Mouse (Mus musculus): ENCODE data around the gene Pde4a. TPM values are rescaled to one million over a fixed set of nuclear protein-coding genes. Genes with fewer than 3 reads are reported as not detected.
A peak's percentile ranks its signal among the peaks of the same experiment; 100 is the strongest.
"Not testable (repeated sequence)": the region's sequence is repeated elsewhere in the genome, so short reads cannot be mapped to it uniquely, and the experiment has no call there.

Gene Pde4a
- total RNA-seq, 2 experiments from 2014 or later = 6.2 to 13.3 TPM

DNA sequence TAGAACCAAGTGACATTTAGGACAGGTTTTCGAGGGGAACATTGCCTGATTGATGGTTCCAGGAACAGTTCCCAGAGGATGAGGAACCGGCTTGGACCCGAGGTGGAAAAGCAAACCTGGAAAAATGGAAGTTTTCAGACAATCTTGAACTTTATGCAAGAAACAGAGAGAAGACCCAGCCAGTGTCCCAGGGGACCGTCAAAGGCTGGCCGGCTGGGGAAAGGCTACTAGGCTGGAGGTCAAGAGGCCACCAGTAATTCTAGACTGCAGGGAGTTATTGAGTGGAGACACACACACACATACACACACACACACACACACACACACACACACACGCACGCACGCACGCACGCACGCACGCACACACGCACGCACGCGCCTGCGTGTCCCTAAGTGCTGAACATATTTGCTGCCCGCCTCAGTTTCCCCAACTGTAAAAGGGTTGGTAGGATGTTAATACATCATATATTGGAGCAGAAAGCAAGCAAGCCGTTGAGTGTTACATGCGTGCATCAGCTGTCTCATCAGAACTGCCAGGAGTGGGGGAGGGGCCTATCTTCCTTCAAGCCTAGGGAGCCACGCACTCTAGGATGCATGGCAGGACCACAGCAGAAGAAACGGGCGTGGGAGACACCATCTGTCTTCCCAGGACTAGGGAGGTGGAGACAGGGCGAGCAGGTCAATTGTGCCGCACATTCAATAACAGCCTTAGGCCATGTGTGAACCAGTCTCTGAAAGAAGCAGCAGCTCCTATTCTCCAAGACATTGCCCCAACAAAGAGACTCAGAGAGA lies 50.7 kb downstream of the Pde4a start:
- DNase-seq (ENCODE audit: low spot score in 2 of 2) = no peak

DNA sequence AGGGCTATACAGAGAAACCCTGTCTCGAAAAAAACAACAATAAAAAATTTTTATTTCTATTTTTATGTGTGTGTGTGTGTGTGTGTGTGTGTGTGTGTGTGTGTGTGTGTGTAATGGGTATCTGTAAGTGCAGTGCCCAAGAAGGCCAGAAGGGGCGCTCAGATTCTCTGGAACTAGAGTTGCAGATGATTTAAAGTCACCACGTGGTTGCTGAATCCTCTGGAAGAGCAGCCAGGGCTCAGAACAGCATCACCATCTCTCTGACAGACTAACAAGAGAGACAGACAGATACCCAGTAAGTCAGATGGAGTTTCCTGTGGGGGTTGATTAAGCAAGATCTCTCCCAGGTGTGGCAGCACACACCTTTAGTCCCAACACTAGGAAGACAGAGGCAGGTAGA lies 54.3 kb downstream of the Pde4a start:
- DNase-seq (ENCODE audit: low spot score in 2 of 2) = no peak

DNA sequence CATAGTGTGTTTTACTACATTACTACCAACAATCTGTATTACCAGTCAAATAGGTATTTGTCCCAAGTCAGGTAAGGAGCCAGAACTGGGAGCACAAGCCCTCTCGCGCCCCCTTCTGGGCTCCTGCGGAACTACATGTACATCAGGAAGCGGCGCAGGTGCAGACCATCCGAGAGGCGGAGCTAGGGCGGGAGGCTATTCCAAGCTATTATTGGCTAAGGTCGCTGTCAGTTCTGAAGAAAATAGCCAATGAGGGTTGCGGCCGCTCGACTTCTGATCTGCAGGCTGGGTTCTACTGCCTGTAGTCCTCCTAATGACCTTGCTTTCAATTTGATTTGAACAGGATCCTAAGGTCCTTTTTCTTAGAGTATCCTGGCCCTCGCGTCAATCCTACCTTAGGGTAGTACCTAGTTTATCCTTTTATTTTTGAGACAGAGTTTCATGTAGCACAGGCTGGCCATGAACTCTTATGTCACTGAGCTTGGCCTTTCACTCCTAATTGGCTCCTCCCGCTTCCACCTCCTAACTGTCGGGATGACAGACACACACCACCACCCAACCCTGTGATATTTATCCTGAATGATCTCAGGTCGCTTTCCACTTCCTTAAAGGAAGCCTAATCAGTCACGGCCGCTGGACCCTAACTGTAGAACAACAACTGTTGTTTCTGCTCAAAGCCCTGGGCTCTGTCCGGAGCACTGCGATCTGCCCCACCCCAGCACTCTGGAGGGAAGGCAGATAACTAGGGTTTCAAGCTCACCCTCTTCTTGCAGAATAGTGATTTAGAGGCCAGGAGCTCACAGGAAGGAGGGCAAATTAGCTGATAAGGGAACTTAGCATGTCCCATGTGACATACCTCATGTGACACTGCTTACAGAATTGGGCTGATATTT lies 55.2 kb downstream of the Pde4a start:
- peak; percentile 94 to 95 for DNase-seq (ENCODE audit: low spot score in 2 of 2)

DNA sequence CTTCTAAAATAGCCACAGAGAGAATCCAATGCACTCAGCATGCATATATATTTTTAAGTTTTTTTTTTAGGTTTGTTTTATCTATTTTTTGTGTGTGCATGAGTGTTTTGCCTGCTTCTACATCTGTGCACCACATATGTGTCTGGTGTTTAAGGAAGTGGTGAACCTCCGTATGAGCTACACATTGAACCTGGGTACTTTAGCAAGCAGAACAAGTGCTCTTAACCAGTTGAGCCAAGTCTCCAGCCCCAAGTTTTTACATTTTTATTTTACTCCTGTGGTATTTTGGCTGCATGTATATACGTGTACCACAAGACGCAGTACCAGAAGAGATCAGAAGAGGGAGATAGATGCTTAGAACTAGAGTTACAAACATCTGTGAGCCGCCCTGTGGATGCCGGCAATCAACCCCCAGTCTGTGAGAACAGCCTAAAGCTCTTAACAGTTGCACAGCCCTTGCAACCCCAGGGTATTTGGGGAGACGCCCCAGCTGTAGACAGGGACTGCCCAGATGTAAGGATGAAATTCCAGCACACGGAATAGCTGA lies 55.9 kb downstream of the Pde4a start:
- DNase-seq (ENCODE audit: low spot score in 2 of 2) = no peak

DNA sequence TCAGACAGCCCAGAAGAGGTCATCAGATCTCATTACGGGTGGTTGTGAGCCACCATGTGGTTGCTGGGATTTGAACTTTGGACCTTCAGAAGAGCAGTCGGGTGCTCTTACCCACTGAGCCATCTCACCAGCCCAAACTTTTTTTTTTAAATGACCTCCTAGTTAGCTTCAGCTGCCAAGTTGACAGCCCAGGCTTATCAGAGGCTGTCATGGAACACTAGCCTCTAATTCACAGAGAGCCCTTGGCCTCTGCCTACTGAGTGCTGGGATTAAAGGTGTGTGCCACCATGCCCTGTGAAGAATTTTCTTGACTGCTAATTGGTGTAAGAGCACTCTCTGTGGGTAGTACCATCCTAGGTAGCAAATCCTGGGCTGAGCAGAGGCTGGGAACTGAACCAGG lies 58.0 kb downstream of the Pde4a start:
- not testable (repeated sequence) for DNase-seq (ENCODE audit: low spot score in 2 of 2)

DNA sequence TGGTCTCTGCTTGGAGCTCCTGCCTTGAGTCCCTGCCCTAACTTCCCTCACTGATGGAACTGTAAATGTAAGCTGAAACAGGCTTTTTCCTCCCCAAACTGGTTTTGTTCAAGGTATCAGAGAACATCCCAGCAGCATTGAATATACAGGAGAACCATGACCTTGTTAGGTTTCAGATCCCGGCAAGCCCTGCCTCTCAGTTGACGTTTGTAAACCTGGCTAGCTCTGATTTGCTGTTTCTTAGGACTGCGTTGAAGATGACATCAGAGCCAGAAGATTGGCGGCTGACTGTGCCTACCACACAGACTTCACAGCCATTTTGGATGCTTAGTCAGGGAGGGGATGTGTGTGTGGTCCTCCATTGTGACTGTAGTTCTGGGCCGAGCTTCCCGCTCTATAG lies 58.4 kb downstream of the Pde4a start:
- DNase-seq (ENCODE audit: low spot score in 2 of 2) = no peak

DNA sequence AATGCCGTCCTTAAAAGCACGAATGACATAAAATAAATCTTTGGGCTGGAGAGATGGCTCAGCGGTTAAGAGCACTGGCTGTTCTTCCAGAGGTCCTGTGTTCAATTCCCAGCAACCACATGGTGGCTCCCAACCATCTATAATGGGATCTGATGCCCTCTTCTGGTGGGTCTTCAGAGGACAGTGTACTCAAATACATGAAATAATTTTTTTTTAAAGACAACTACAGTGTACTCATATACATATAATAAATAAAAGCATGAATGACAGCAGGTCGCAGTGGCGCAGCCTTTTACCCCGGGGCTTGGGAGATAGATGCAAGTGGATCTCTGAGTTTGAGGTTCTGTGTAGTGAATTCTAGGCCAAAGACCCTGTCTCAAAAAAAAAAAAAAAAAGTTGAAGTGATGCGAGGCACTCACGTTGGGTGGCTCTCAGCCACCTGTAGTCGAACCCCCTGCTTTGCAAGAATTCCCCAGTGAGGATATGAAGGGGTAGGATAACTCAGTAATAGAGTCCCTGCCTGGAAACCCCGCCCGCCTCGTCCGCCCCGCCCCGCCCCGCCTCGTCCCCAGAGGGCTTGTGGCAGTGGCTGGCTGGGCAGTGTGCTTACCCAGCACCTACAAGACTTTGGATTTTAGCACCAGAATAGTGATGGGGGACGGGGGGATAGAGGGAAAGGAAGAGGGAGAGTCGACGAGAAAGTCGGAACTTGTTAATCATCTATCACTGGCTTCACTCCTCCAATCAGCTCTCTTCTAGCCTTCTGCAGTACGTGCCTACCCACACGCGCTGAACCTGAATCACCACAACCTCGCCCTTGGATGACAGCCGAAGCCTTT lies 59.3 kb downstream of the Pde4a start:
- peak in 1 of 2 experiments; percentile 61 for DNase-seq (ENCODE audit: low spot score in 2 of 2)

DNA sequence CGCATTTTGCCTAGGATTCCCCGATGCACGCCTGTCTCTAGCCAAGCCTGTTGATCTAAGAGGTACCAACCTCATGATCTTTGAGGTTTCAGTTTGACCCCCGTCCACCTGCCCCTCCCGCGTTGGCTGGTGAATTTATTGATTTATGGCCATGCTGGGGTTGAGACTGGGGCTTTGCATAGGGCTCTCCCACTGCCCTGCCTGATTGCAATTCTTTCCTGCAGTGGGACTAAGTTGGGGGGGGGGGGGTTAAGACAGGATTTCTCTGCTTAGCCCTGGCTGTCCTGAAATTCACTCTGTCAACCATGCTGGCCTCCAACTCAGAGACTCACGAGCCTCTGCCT lies 59.9 kb downstream of the Pde4a start:
- no peak for DNase-seq (ENCODE audit: low spot score in 2 of 2)

DNA sequence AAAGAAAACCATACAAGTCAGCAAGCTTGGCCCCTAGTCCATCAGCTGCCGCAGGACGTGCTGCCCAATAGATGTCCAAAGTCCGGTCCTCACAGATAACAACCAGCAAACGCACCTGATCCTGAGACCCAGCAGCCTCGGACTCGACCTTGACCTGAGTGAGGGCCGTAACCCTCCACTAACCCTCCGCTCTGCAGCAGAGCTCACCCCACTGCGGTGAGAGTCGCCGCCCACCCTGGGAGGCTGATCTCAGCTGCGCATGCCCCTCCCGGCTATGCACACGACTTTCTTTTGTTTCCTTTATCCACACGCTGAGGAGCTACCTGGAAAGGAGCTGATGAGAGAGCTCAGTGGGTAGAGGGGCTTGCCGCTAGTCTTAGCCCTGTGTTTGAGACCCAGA lies 61.8 kb downstream of the Pde4a start:
- no peak for DNase-seq (ENCODE audit: low spot score in 2 of 2)

DNA sequence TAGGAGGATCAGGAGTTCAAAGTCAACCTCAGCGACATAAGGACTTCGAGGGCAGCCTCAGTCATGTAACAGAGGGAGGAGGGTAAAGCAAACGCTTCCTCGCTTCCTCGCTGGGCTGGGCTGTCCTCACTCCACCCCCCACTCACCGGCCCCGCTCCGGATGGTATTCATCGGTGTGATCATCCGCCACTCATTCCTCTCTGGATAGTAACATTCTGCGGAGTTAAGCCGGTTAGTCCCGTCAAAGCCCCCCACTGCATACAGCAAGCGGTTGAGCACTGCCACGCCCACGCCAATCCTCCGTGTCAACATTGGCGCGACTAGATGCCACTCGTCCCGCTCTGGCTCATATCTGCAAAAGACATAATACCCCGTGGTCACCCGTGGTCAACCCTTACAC lies 66.0 kb downstream of the Pde4a start:
- DNase-seq (ENCODE audit: low spot score in 2 of 2) = no peak

DNA sequence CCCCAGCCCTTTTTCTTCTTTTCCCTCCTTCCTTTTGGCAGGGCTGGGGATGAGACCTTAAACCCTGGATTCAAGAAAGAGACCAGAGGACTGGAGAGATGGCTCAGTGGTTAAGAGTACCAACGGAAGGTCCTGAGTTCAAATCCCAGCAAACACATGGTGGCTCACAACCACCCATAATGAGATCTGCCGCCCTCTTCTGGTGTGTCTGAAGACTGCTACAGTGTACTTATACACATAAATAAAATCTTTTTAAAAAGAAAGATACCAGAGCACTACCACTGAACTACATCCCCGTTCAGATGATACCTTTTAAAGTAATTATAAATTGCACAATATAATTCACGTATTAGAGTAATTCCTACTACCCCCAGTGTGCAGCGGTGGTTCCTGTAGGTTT lies 67.4 kb downstream of the Pde4a start:
- DNase-seq (ENCODE audit: low spot score in 2 of 2) = no peak

DNA sequence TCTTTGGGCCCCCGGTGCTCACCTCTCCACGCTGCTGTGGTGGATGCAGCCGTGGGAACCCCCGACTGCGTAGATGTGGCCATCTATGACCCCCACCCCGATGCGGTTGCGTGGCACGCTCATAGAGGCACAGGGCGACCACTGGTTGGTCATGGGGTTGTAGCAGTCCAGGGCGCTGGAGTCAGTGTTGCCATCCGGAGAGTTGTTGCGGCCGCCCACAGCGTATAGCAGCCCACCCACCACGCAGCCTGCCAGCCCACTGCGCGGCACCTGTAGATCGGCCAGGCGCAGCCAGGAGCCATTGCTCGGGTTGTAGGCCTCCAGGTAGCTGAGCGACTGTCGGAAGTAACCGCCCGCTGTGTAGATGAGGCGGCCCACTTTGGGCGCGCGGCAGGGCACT lies 67.9 kb downstream of the Pde4a start:
- DNase-seq (ENCODE audit: low spot score in 2 of 2) = no peak

DNA sequence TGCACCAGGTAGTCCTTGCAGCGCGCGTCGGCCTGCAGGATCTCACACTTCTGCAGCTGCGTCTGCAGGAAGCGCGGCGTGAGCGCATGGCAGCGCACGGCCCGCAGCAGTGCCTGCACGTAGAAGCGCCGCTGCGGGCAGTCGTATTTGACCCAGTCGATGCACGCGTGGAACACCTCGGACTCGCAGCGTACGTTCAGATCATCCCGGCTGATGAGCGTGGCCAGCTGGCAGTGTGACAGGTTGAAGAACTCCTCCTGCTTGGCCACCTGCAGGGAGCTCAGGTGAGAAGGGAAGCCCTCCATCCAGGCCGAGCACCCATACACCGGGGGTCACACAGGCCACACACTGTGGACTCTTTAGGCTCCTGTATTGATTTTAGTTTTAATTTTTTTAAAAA lies 68.3 kb downstream of the Pde4a start:
- DNase-seq (ENCODE audit: low spot score in 2 of 2) = no peak

DNA sequence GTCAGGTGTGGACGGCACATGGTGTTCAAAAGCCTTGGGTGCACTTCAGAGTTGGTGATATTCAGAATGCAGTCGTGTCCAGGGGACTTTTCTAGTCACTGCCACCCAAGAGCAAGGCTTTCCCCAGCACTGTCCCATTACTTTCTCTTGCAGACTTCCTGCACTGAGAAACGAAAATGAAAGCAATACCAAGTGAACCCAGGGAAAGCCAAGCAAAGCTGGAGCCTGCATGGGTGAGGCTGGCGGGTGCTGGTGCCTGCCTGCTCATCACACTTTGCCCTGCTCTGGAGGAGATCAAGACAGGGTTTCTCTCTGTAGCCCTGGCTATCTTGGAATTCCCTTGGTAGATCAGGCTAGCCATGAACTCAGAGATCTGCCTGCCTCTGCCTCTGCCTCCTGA lies 69.8 kb downstream of the Pde4a start:
- DNase-seq (ENCODE audit: low spot score in 2 of 2) = no peak

DNA sequence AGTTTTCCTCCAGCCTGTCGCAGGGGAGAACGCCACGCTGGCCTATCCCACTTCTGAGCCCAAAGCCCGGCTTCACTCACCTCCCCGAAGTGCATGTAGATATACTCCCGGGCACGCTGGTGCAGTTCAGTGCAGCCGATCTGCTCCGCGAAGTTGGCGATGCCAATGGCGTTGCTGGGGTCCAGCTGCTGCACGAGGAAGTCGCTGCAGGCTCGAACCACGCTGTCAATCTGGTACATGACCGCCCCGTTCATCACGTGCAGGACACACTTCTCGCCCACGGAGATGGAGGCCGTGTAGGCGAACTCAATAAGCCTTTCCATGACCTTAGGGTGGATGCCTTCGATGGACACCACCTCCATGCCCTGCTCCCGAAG lies 71.5 kb downstream of the Pde4a start:
- no peak for DNase-seq (ENCODE audit: low spot score in 2 of 2)

DNA sequence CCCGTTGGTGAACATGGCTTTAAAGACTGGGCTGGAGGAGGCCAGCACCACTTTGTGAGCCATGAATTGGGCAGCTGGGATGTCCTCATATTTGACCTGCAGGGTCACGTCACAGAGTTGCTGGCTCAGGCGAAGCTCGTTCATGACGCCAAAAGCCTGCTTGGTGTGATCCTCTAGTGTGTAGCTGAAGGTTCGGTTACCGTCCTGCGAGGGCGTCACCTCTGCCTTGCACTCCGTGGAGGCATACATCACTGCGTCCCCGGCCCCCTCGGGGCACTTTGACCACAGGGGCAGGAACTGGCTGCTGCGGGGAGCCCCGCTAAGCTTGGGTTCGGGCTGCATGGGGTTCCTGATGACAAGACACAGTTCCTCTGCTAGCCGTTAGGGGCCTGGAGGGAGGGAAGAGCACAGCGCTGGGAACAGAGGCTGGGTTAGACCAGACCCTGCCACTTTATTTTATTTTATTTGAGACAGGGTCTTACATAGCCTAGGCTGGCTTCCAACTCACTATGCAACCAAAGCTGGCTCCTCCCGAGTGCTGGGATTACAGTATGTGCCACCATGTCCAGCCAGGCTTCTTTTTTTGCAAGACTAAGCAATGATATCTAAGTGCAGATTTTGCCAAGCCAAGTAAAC lies 72.0 kb downstream of the Pde4a start:
- peak in 1 of 2 experiments; percentile 27 for DNase-seq (ENCODE audit: low spot score in 2 of 2)

DNA sequence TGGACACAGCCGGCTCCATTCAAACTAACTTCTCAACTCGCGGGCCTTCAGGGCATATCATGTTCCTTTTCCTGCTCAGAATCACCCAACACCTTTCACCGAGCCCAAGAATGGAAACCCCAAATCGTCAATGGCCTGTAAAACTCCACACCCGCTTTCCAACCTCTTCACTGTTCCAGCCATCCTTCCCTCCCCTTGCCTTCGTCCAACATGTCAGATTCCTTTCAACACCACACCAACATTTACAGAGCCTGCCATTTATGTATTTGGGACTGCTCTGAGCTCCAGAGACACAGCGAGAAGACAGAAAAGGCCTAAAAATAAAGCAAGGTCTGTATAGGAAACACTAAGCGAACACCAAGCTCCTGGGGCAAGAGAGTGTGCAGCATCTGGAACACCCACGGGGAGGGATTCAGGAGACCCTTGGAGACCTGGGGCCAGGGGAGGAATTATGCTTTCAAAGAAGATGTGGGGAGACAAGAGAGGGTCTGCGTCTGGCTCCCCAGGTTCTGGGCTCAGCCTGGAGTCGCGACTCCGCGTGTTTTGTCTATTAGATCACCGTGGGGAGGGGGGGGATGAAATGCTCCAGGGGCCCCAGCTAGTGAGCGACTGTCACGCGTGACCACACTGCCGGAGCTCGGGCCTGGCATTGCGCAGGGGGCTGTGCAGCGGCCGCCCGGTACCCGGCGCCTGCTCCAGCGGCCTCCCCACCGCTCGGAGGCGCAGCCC lies 72.7 kb downstream of the Pde4a start:
- peak in 1 of 2 experiments; percentile 14 for DNase-seq (ENCODE audit: low spot score in 2 of 2)

DNA sequence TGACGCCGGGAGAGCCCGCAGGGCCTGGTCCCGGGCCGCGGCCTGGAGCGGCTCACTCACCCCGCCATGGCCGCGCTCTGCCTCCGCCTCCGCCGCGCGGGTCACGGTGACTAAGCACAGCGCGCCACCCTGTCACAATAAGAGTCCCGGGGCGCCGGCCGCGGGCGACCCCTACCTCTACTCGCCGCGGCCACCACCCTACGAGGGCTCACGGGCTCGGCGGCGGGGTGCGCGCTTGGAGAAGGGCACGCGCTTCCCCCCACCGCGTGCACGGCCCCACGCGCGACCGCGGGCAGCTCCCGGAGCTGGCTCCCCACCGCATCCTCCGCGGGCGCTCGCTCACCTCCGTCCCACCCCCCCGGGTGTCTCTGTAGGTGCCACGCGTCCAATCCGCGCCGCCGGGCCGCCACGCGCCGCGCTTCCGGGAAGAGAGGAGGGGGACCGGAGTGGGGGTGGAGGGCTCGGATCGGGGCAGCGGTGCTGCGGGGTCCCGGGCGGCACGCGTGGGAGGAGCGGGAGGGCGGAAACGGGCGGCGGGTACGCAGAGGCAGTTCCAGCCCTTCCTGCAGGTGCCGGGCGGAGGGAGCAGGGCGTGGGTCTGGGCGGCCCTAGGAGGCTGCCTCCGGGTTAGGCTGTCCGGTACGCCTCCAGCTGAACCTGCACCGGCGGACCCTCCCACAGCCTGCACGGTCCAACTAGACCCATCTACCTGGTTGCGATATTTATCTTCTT lies 73.4 kb downstream of the Pde4a start, which contains the start of gene Keap1:
Gene Keap1 (minus strand): TSS at position 629 of the 732 bp plus-strand sequence.
- peak; percentile 88 for DNase-seq (ENCODE audit: low spot score in 2 of 2)

DNA sequence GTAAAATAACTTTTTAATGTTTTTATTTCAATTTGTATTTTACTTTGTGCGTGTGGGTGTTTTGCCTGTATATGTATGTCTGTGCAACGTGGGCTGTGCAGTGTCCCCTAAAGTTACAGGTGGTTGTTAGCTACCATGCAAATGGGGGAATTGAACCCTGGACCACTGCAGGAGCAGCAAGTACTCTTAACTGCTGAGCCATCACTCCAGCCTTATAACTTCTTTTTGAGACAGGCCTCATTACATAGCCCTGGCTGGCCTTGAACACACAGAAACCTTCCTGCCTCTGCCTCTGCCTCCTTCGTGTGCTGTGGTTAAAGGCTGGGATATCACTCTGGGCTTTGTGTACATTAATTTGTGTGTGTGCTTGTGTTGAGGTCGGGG lies 73.9 kb downstream of the Pde4a start:
- DNase-seq (ENCODE audit: low spot score in 2 of 2) = no peak

Measured in adrenal gland, adult 18-20 months (tissue).